Mouse (Mus musculus) left cerebral cortex, postnatal 36 days (tissue): ENCODE measurements around the gene Hist1h2bf. TPM values are rescaled to one million over a fixed set of nuclear protein-coding genes. Genes with fewer than 3 reads are reported as not detected.
"Not testable (repeated sequence)": the region's sequence is repeated elsewhere in the genome, so short reads cannot be mapped to it uniquely, and the experiment has no call there.

Source experiments
- DNase-seq, 2 experiments: peaks; one replicate each; pipeline ENCODE4 v3.0.0; 2021 to 2022; ENCODE audit warnings: low spot score in 2 of 2, mixed read lengths in 1 of 2
- intact Hi-C: fragments of 180-260 bp; cut with DNase I; formaldehyde crosslinking; loops from one replicate; pipeline ENCODE4 v1.15.1; 2025
- total RNA-seq, 2 experiments: library from RNA; stranded (reverse); gene quantifications; 2 replicates each; pipeline ENCODE4 v1.2.3; 2021

Hist1h2bf gene
- total RNA-seq, 2 experiments from 2014 or later: 20.6 to 28.9 TPM

DNA sequence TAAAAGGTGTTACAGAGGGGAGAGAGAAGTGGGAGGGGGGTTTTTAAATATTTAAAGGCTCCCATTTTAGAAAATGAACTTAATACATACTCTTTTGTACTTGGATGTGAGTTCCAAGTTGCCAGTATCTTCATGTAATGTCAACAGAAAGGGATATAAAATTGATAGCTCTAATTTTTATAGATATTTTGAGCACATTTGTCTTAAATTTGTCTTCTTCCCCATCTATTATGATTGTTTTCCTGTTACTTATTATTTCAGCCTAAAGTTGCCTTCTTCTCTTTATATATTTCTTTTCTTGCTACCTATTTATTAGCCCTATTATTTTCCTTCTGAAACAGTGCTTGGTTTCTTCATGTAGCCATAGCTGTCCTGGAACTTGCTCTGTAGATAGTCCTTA is 21.0 kb downstream of the Hist1h2bf start, which contains the start of gene Hist1h1d:
Hist1h1d (plus strand) TSS at position 301 of the 400 bp plus-strand sequence.
- DNase-seq: no peak
- intact Hi-C loops: no loop called here

GRCm38 (mm10) chr13:23551931-23552914 is 21.8 kb downstream of the Hist1h2bf start:
- intact Hi-C loops: no loop called here
- DNase-seq: no peak

- intact Hi-C loops: not testable (repeated sequence)
- peak; percentile 91 to 93 for DNase-seq
Observed at GRCm38 (mm10) chr13:23551146-23551834, 22.7 kb downstream of the Hist1h2bf start, which contains the start of gene Hist1h4f. Hist1h4f (minus strand) TSS chr13:23551648.

DNA sequence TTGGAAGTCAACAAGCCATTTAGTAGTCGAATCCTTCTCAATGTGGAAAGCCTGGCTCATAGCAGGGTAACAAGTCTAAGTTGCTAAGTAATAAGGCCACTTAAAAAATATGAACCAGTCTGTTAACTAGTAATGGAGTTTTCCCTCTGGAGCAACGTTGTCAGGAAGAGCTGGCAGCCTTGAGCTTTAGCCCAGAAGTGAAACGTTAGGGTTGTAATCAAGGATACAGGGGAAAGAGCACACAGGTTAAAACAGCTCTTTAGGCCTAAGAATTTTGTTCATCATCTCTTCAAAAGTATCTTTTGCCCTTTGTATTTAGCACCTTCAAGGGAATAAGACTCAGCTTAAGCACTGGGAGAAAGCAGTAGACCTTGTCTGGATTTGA is 23.2 kb downstream of the Hist1h2bf start:
- intact Hi-C loops: no loop called here
- DNase-seq: no peak

- intact Hi-C loops: no loop called here
- no peak for DNase-seq
Observed at GRCm38 (mm10) chr13:23546694-23547093, 27.3 kb downstream of the Hist1h2bf start.

- peak; percentile 27 to 28 for DNase-seq
- intact Hi-C loops: not testable (repeated sequence)
Observed at GRCm38 (mm10) chr13:23544787-23545120, 29.2 kb downstream of the Hist1h2bf start.

DNA sequence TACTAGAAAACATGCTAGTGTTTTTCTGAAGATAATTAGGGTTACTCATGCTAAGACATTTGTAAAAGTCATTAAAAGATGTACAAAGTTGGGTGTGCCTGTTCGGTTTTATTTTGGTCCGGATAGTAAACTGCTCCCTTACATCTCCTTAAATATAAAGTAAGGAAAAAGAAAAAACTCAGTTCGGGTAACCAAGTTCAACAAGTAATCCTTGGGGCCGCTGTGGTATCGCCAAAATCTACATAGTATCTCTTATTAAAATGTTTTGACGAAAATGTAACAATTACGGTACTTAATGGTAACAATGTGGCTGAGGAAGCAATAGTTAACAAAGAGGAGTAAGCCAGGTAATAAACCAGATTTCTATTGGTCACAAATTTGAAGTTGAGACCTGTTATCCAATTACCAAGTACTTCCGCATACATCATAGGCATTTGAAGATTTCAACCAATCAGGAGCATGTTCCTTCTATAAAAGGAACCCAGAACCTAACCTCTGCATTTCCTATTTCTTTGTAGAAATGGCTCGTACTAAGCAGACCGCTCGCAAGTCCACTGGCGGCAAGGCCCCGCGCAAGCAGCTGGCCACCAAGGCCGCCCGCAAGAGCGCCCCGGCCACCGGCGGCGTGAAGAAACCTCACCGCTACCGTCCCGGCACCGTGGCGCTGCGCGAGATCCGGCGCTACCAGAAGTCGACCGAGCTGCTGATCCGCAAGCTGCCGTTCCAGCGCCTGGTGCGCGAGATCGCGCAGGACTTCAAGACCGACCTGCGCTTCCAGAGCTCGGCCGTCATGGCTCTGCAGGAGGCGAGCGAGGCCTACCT is 29.8 kb downstream of the Hist1h2bf start, which contains the start of gene Hist1h3f:
Hist1h3f (plus strand) TSS at position 88 of the 822 bp plus-strand sequence.
- intact Hi-C loops: no loop called here

DNA sequence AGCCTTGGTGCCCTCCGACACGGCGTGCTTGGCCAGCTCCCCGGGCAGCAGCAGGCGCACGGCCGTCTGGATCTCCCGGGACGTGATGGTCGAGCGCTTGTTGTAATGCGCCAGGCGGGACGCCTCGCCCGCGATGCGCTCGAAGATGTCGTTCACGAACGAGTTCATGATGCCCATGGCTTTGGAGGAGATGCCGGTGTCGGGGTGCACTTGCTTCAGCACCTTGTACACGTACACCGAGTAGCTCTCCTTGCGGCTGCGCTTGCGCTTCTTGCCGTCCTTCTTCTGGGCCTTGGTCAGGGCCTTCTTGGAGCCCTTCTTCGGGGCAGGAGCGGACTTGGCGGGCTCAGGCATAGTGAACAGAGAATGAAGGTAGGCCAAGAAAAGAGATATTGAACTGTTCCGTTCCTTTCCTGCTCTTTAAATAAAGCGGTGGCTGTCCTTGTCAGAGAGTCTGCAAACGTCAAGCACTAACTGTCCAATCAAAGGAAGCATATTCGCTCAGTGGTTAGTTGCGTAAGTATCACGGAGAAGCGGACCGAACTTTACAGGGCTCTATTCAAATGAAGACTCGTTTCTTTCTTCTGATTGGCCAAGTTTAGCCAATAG is 30.9 kb downstream of the Hist1h2bf start, which contains the start of gene Hist1h2bh:
Hist1h2bh (minus strand) TSS at position 394 of the 609 bp plus-strand sequence.
- peak; percentile 68 to 71 for DNase-seq
- intact Hi-C loops: not testable (repeated sequence)

More for the DNA sequence above, 29.8 kb downstream of the Hist1h2bf start, which contains the start of gene Hist1h3f:
- peak; percentile 73 to 76 for DNase-seq

DNA sequence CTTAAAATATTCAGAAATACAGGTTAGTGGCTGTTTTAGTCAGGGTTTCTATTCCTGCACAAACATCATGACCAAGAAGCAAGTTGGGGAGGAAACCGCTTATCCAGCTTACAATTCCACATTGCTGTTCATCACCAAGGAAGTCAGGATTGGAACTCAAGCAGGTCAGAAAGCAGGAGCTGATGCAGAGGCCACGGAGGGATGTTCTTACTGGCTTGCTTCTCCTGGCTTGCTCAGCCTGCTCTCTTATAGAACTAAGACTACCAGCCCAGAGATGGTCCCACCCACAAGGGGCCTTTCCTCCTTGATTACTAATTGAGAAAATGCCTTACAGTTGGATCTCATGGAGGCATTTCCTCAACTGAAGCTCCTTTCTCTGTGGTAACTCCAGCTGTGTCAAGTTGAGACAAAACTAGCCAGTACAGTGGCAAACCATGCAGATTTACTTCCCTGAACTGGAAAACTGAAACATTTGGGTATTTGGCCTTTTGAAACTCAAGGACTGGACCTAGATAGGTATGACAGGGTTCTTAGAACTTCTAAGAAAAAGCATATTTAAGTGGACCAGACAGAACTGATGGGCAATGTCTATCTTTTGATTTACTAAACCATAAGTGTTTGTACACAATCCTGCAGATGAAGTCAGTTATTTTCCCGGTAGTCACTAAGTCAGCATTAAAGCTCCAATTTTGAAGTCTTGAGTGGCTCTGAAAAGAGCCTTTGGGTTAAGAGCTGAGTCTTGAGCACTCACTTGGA is 31.6 kb downstream of the Hist1h2bf start:
- intact Hi-C loops, DNase-seq: not testable (repeated sequence)

DNA sequence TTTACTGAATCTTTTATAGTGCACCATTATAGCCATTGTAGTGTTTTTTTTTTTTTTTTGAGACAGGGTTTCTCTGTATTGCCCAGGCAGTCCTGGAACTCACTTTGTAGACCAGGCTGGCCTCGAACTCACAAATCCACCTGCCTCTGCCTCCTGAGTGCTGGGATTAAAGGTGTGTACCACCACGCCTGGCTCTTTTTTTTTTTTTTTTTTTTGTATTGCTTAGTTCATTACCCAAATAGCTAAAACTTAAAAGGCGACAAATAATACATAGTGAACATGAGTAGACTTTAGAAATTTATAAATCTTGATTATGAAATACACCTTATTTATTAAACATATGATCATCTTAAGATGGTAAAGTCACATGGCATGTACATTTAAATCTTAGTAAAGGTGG is 32.5 kb downstream of the Hist1h2bf start:
- DNase-seq: no peak
- intact Hi-C loops: no loop called here

- not testable (repeated sequence) for DNase-seq
- intact Hi-C loops: loop anchor here (10.0 kb wide), 1 partner anchor 1825 kb away; the partner anchor contains the start of genes Hist1h2ai, Hist1h2bl and Hist1h3h
Observed at GRCm38 (mm10) chr13:23539821-23540220, 34.2 kb downstream of the Hist1h2bf start.

DNA sequence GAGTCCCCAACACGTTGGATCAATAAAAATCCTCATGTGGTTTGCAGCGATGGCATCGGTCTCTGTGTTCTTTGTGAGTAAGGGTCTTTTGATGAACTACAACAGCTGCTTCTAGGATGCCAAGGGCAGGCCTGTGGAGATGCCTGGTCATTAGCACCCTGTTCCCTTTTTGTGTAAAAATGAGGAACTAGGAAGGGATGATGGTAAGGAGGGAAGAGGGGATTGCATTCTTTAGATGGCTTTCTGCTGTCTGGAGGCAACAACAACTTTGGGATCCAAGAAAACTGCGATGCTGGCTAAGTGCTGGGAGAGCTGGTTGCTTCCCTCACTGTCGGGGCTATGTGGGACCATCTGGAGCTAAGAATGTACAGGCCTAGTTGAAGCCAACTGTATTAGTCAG is 35.7 kb downstream of the Hist1h2bf start:
- intact Hi-C loops: loop anchor here (10.0 kb wide), 1 partner anchor 1823 kb away; the partner anchor contains the start of genes Hist1h2ai, Hist1h2bl and Hist1h3h
- DNase-seq: no peak

DNA sequence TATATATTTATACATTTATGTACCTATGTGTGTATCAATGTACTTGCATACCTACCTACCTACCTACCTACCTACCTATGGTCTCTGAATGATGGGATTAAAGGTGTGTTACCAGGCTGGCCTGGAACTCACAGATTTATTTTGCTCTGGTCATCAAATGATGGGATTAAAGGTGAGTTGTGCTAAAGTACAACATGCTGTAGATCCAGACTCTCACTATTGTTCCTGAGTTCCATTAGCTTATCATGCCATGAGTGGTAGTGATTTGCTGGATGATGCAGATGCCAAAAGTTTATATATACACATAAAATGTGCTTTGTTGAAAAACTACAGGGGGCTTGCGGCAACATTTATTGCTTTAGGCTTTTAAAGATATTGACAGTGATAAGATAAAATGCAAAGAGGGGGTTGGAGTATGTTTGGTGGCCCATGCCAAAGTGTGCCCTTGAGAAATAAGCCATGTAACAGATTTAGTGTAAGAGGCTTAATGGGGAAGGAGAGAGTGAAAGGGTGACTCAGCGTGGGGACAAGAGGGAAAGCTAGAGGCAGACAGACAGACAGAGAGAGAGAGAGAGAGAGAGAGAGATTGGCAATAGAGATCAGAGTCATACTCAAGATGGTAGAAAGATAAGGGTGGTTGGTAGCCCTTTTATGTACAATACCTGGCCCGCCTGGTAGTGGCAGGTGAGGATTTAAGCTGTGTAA is 36.8 kb downstream of the Hist1h2bf start:
- DNase-seq: no peak
- intact Hi-C loops: loop anchor here (10.0 kb wide), 1 partner anchor 1822 kb away; the partner anchor contains the start of genes Hist1h2ai, Hist1h2bl and Hist1h3h

DNA sequence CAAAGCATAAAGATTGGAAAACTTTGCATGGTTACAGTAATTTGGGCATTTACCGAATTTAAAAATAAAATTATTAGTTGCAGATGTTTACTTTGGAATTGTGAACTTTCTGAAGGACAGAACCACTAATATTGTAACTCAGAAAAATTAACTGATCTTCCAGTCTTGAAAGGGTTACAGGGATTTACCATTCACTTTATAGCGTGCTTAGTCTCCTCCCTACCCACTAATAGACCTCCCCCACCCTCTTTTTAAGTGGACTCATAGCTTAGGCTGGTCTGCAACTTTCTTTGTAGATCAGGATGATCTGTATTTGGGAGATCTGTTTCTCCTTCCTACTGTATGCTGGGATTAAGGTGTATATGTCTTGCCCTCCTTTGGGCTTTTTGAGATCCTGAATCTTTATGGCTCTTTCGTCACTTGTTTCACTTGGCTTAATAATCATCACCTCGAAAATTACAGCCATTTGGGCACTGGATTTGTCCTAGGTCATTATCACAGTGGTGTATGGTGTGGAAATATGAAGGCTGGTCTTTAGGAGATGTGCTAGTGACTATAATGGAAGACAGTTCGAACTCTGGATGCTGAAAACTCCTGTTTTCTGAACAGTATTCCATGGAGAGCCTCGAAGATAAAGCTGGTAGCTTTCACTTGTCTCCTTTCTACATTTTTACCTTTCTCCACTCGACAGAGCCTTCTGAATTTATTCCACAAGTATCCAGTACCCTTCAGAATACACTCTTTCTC is 37.7 kb downstream of the Hist1h2bf start:
- intact Hi-C loops: loop anchor here (10.0 kb wide), 1 partner anchor 1821 kb away; the partner anchor contains the start of genes Hist1h2ai, Hist1h2bl and Hist1h3h
- DNase-seq: no peak

DNA sequence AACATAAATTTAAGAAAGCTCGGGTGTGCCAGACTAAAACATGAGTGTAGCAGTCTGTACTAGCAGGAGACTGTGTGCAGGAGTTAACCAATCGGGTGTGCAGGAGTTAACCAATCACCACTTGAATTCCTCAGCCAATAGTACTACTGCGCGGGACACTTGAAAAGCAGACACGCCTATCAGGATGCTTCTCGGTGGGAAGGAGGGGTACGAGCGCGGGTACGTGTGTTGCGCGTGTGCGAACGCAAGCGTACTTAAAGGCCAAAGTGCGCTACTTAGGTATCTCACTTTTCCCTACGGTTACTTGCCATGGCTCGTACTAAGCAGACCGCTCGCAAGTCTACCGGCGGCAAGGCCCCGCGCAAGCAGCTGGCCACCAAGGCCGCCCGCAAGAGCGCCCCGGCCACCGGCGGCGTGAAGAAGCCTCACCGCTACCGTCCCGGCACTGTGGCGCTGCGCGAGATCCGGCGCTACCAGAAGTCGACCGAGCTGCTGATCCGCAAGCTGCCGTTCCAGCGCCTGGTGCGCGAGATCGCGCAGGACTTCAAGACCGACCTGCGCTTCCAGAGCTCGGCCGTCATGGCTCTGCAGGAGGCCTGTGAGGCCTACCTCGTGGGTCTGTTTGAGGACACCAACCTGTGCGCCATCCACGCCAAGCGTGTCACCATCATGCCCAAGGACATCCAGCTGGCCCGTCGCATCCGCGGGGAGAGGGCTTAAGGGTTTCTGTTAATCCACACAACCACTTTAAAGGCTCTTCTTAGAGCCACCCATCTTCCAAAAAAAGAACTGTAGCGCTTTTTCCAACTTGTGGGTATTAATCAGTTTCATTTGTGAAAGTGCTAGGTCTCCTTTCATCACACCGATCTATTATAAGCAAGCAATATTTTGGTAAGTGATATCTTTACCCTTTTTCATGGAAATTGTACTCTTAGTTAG is 38.6 kb downstream of the Hist1h2bf start, which contains the start of gene Hist1h3g:
Hist1h3g (plus strand) TSS at position 286 of the 939 bp plus-strand sequence.
- intact Hi-C loops: loop anchor here (10.0 kb wide), 1 partner anchor 1821 kb away; the partner anchor contains the start of genes Hist1h2ai, Hist1h2bl and Hist1h3h
- DNase-seq: peak; percentile 86 to 89
